25 mouse cellular contexts compared by ENCODE assay signal in the genomic region with DNA sequence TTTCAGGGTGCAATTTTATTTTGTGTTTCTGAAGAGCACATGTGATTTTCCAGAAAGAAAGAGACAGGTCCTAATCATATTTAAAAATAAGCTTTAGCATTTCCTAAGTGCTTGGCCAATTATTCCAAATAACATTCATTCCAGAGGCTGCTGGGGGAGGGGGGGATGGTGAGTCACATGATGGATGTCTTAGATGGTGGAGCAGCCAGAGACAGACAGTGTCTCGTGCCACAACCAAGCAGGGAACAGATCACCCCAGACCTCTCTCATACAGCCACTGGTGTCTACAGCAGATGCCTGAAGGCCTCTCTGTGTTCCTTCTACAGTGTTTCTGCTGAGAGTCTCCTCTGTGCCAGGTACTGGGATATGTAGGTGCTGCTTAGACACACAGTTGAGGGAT.
DNase-seq lines count a peak whose midpoint lies in the region; ATAC-seq and TF ChIP-seq lines count a peak whose summit lies in the region.
"Had no signal": no experiment of that assay in that cellular context is flagged by ENCODE, and none has a peak within 500 bp of the region (broad histone marks: within the 10 kb centered on the region; RNA-seq: fewer than 3 reads in every experiment).

No protein-coding gene starts in this region.

- no peaks in the 10 kb centered on the region for H3K9me3 ChIP-seq in kidney, embryonic 16.5 days (ENCODE audit: low read length)
- no peaks in the 10 kb centered on the region for H3K9me3 ChIP-seq in forebrain, embryonic 12.5 days
- H3K9me3 ChIP-seq in forebrain, postnatal 0 days (ENCODE audit: low read length) = no peaks in the 10 kb centered on the region
- H3K9me3 ChIP-seq: forebrain, embryonic 13.5 days; hindbrain, embryonic 10.5 days; intestine, embryonic 15.5 days; limb, embryonic 10.5 days; liver, embryonic 15.5 days; megakaryocyte, embryonic 14.5 days; neural tube, embryonic 13.5 days had no signal

- H3K4me3 ChIP-seq in kidney, adult 2 months (ENCODE audit: insufficient read depth, low read depth, low read length) = no peak overlapping the region
- no peak overlapping the region for H3K4me3 ChIP-seq in kidney, embryonic 16.5 days (ENCODE audit: low read length)
- no peak overlapping the region for H3K4me3 ChIP-seq in embryonic fibroblast, embryonic 13.5 days (ENCODE audit: insufficient read depth, low read length)
- H3K4me3 ChIP-seq in forebrain, embryonic 12.5 days (replicated peaks) = no peak overlapping the region
- H3K4me3 ChIP-seq in forebrain, postnatal 0 days (ENCODE audit: low read depth, low read length) = no peak overlapping the region
- H3K4me3 ChIP-seq: forebrain, embryonic 13.5 days; gastrocnemius, adult 2 months; hindbrain, embryonic 10.5 days; intestine, embryonic 15.5 days; limb, embryonic 10.5 days; liver, embryonic 15.5 days; megakaryocyte, embryonic 14.5 days; neural tube, embryonic 13.5 days had no signal

- no peak for TF ChIP-seq CTCF in kidney, adult 2 months (conservative IDR thresholded peaks at IDR 0.05; ENCODE audit: insufficient read depth, insufficient read length, low read depth, low read length)
- TF ChIP-seq CTCF in embryonic fibroblast, embryonic 13.5 days (IDR thresholded peaks at IDR 0.05; ENCODE audit: borderline replicate concordance, insufficient read depth, low read length) = no peak
- no peak for TF ChIP-seq CTCF in forebrain, postnatal 0 days (IDR thresholded peaks at IDR 0.05; ENCODE audit: low read depth)

- WGBS in kidney, adult 2 months = 56% methylated on average over 1 of the region's 1 CpGs
- WGBS in kidney, embryonic 16.5 days = 50% methylated on average over 1 of the region's 1 CpGs
- 59% methylated on average over 1 of the region's 1 CpGs for WGBS in forebrain, embryonic 12.5 days
- WGBS in forebrain, postnatal 0 days = 56% methylated on average over 1 of the region's 1 CpGs

- no peak for ATAC-seq in kidney, embryonic 16.5 days (ENCODE audit: low FRiP score, low TSS enrichment)
- no peak for ATAC-seq in forebrain, embryonic 12.5 days (ENCODE audit: low FRiP score)
- ATAC-seq in forebrain, postnatal 0 days = no peak
- ATAC-seq: forebrain, embryonic 13.5 days; hindbrain, embryonic 16.5 days; intestine, embryonic 15.5 days had no signal

- H3K4me2 ChIP-seq in kidney, embryonic 16.5 days (replicated peaks; ENCODE audit: low read depth, low read length) = no peak overlapping the region
- no peak overlapping the region for H3K4me2 ChIP-seq in forebrain, embryonic 12.5 days
- H3K4me2 ChIP-seq in forebrain, postnatal 0 days (ENCODE audit: low read depth) = no peak overlapping the region
- H3K4me2 ChIP-seq: forebrain, embryonic 13.5 days; heart, embryonic 11.5 days; intestine, embryonic 15.5 days; liver, embryonic 15.5 days; neural tube, embryonic 13.5 days had no signal

- no peak for TF ChIP-seq POLR2A in kidney, adult 2 months (IDR thresholded peaks at IDR 0.05; ENCODE audit: low read depth, low read length)
- no peak for TF ChIP-seq POLR2A in embryonic fibroblast, embryonic 13.5 days (IDR thresholded peaks at IDR 0.05; ENCODE audit: low read depth, low read length)

- no peaks in the 10 kb centered on the region for H3K27me3 ChIP-seq in kidney, adult 2 months (replicated peaks; ENCODE audit: control insufficient read depth, insufficient read depth, low read length)
- no peaks in the 10 kb centered on the region for H3K27me3 ChIP-seq in kidney, embryonic 16.5 days (ENCODE audit: insufficient read depth, low read length)
- H3K27me3 ChIP-seq in forebrain, embryonic 12.5 days = no peaks in the 10 kb centered on the region
- H3K27me3 ChIP-seq in forebrain, postnatal 0 days (ENCODE audit: insufficient read depth, low read length) = no peaks in the 10 kb centered on the region; the same call in 1 of the 2 replicates
- H3K27me3 ChIP-seq: intestine, embryonic 15.5 days; liver, embryonic 15.5 days; megakaryocyte, embryonic 14.5 days; neural tube, embryonic 13.5 days had no signal

- no peak overlapping the region for H3K9ac ChIP-seq in kidney, embryonic 16.5 days (replicated peaks; ENCODE audit: low read length)
- no peak overlapping the region for H3K9ac ChIP-seq in forebrain, embryonic 12.5 days
- no peak overlapping the region for H3K9ac ChIP-seq in forebrain, postnatal 0 days
- H3K9ac ChIP-seq: forebrain, embryonic 13.5 days; intestine, embryonic 15.5 days; liver, embryonic 15.5 days; neural tube, embryonic 13.5 days had no signal

- no peaks in the 10 kb centered on the region for H3K36me3 ChIP-seq in kidney, adult 2 months (ENCODE audit: control insufficient read depth, insufficient read depth, low read length)
- no peaks in the 10 kb centered on the region for H3K36me3 ChIP-seq in kidney, embryonic 16.5 days (ENCODE audit: insufficient read depth, low read length)
- H3K36me3 ChIP-seq in forebrain, embryonic 12.5 days (replicated peaks) = no peaks in the 10 kb centered on the region
- H3K36me3 ChIP-seq in forebrain, postnatal 0 days (ENCODE audit: insufficient read depth) = no peaks in the 10 kb centered on the region
- H3K36me3 ChIP-seq: hindbrain, embryonic 10.5 days; intestine, embryonic 15.5 days; limb, embryonic 10.5 days; liver, embryonic 15.5 days; neural tube, embryonic 13.5 days had no signal

- peak; percentile 34 for DNase-seq in kidney, adult 2 months
- peak; percentile 60 for DNase-seq in 3T3-L1 (ENCODE audit: low read depth, low spot score)
- peak; percentile 89 for DNase-seq in Muller cell, postnatal 12 days (ENCODE audit: inconsistent ontology term)
- no peak for DNase-seq in forebrain, postnatal 0 days
- DNase-seq: cerebellum, adult 11-12 months; cerebellum, postnatal 10 days; gastrocnemius, adult 2 months; heart, postnatal 10 days; kidney, postnatal 14 days; liver; retina, postnatal 1 day; right cerebral cortex, postnatal 25 days; thymus, postnatal 14 days had no signal

- no peak overlapping the region for H3K27ac ChIP-seq in kidney, adult 2 months (ENCODE audit: insufficient read depth, low read depth, low read length)
- no peak overlapping the region for H3K27ac ChIP-seq in kidney, embryonic 16.5 days (ENCODE audit: low read length)
- H3K27ac ChIP-seq in embryonic fibroblast, embryonic 13.5 days (ENCODE audit: insufficient read depth, low read length) = peak overlapping the region; percentile 48
- no peak overlapping the region for H3K27ac ChIP-seq in forebrain, embryonic 12.5 days
- H3K27ac ChIP-seq in forebrain, postnatal 0 days (ENCODE audit: low read depth, low read length) = no peak overlapping the region
- H3K27ac ChIP-seq: forebrain, embryonic 13.5 days; gastrocnemius, adult 2 months; hindbrain, embryonic 10.5 days; intestine, embryonic 15.5 days; limb, embryonic 10.5 days; liver, embryonic 15.5 days; neural tube, embryonic 13.5 days had no signal

- no peaks in the 10 kb centered on the region for H3K4me1 ChIP-seq in kidney, adult 2 months (ENCODE audit: control insufficient read depth, insufficient read depth, low read length)
- no peaks in the 10 kb centered on the region for H3K4me1 ChIP-seq in kidney, embryonic 16.5 days (ENCODE audit: insufficient read depth, low read length)
- H3K4me1 ChIP-seq in embryonic fibroblast, embryonic 13.5 days (ENCODE audit: control insufficient read depth, insufficient read depth, low read length) = peaks cover 25% of the 10 kb centered on the region
- no peaks in the 10 kb centered on the region for H3K4me1 ChIP-seq in forebrain, embryonic 12.5 days
- H3K4me1 ChIP-seq in forebrain, postnatal 0 days (ENCODE audit: insufficient read depth) = no peaks in the 10 kb centered on the region
- H3K4me1 ChIP-seq: forebrain, embryonic 13.5 days; hindbrain, embryonic 10.5 days; intestine, embryonic 15.5 days; liver, embryonic 15.5 days had no signal
